Mouse (Mus musculus): ENCODE measurements at regions not wholly inside any gene's neighbourhood (a gene's known extent, or its start where the extent isn't known, plus 50 kb on each side); places are given as distances from the start of the nearest gene placed in this dataset.
A peak's percentile ranks its signal among the peaks of the same experiment; 100 is the strongest.

GRCm38 (mm10) chr3:102663711-102664110 is 70.6 kb upstream of the Tspan2 start:
- no peak for DNase-seq (ENCODE audit: low spot score)

- DNase-seq (ENCODE audit: low spot score), result no peak
Measured at GRCm38 (mm10) chr3:102664665-102665190, 69.6 kb upstream of the Tspan2 start.

GRCm38 (mm10) chr3:102667796-102668195 is 66.5 kb upstream of the Tspan2 start:
- no peak for DNase-seq (ENCODE audit: low spot score)

- DNase-seq (ENCODE audit: low spot score), result no peak
Measured at GRCm38 (mm10) chr3:102668556-102668955, 65.8 kb upstream of the Tspan2 start.

GRCm38 (mm10) chr3:102669951-102670350 is 64.4 kb upstream of the Tspan2 start:
- no peak for DNase-seq (ENCODE audit: low spot score)

GRCm38 (mm10) chr3:102670557-102670956 is 63.8 kb upstream of the Tspan2 start:
- no peak for DNase-seq (ENCODE audit: low spot score)

GRCm38 (mm10) chr3:102670972-102671371 is 63.4 kb upstream of the Tspan2 start:
- DNase-seq (ENCODE audit: low spot score), result no peak

GRCm38 (mm10) chr3:102673506-102673905 is 60.8 kb upstream of the Tspan2 start:
- no peak for DNase-seq (ENCODE audit: low spot score)

GRCm38 (mm10) chr3:102674068-102674467 is 60.3 kb upstream of the Tspan2 start:
- DNase-seq (ENCODE audit: low spot score), result no peak

- DNase-seq (ENCODE audit: low spot score), result peak; percentile 7
Measured at GRCm38 (mm10) chr3:102676946-102677534, 57.3 kb upstream of the Tspan2 start.

GRCm38 (mm10) chr3:102678516-102678915 is 55.8 kb upstream of the Tspan2 start:
- peak; percentile 29 for DNase-seq (ENCODE audit: low spot score)

GRCm38 (mm10) chr3:102682424-102682823 is 51.9 kb upstream of the Tspan2 start:
- no peak for DNase-seq (ENCODE audit: low spot score)

- DNase-seq (ENCODE audit: low spot score), result no peak
Measured at GRCm38 (mm10) chr3:102683541-102683940, 50.8 kb upstream of the Tspan2 start.
